Mouse (Mus musculus) CH12.LX (cell line): ENCODE data around the gene Bmpr1a.

Source experiments
- CTCF ChIP-seq, 2 experiments: IDR thresholded peaks in 1 of 2; conservative IDR thresholded peaks in 1 of 2; 2 replicates each; pipeline ENCODE4 v1.5.1; 2011 to 2012; ENCODE audit warnings: low read depth in 2 of 2, low read length in 2 of 2, improper control_type of control experiment in 1 of 2, inconsistent platforms in 1 of 2, mild to moderate bottlenecking in 1 of 2, moderate library complexity in 1 of 2
- EP300 ChIP-seq: IDR thresholded peaks from 2 replicates; pipeline ENCODE4 v1.6.1; 2011; ENCODE audit warnings: low read length, improper control_type of control experiment
- MAFK ChIP-seq: IDR thresholded peaks from 2 replicates; pipeline ENCODE4 v1.6.1; 2011; ENCODE audit warnings: low read length, improper control_type of control experiment; ENCODE audit not compliant: insufficient replicate concordance
- PAX5 ChIP-seq: IDR thresholded peaks from 2 replicates; pipeline ENCODE4 v1.6.1; 2012; ENCODE audit warnings: low read length, inconsistent platforms, mixed read lengths
- POLR2A ChIP-seq: IDR thresholded peaks from 2 replicates; pipeline ENCODE4 v1.6.1; 2011; ENCODE audit warnings: low read depth, mild to moderate bottlenecking, improper control_type of control experiment, low read length
- POLR2AphosphoS2 ChIP-seq: IDR thresholded peaks from 2 replicates; pipeline ENCODE4 v1.6.1; 2011; ENCODE audit warnings: low read depth, low read length, improper control_type of control experiment
- RCOR1 ChIP-seq: conservative IDR thresholded peaks from 2 replicates; pipeline ENCODE4 v1.6.1; 2012; ENCODE audit warnings: low read depth, mild to moderate bottlenecking, inconsistent platforms, low read length, improper control_type of control experiment
- USF2 ChIP-seq: conservative IDR thresholded peaks from 2 replicates; pipeline ENCODE4 v1.6.1; 2011; ENCODE audit warnings: low read depth, low read length, improper control_type of control experiment
- ZC3H11A ChIP-seq: IDR thresholded peaks from 2 replicates; pipeline ENCODE4 v1.6.1; 2012; ENCODE audit warnings: low read depth, mild to moderate bottlenecking, inconsistent platforms, low read length, improper control_type of control experiment

DNA sequence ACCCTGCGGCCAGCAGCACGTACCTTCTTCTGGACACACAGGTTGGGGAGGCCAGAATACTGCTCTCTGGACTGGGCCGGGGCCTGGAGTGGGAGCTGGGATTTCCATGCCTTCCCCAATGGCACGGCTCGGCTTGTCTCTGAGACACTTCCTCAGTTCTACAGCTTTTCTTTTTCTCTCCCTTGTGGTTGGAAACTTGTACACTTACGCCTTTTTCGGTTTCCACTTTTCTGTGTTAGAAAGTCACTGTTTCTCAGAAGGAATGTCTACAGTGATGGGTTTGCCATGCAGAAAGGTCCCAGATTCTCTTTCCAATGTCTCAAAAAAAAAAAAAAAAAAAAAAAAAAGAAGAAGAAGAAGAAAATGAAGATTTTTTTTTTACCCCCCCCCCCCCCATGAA lies 99.7 kb downstream of the Bmpr1a start:
- TF ChIP-seq POLR2AphosphoS2 (no peak), EP300 (peak; percentile 76), PAX5 (no peak), POLR2A (no peak), MAFK (0 out of 2 replicates have a peak, but pooled peaks have one; percentile 47), USF2 (no peak), CTCF (conservative IDR thresholded peaks at IDR 0.05 in 1 of 2, IDR thresholded peaks at IDR 0.05 in 1 of 2; ENCODE audit: low read depth in 2 of 2, low read length in 2 of 2) (no peak), RCOR1 (no peak), ZC3H11A (no peak)
